Mouse (Mus musculus) stomach, postnatal 0 days (tissue): Measurements from ENCODE around the gene Serpinb1c.

Source experiments
- CTCF ChIP-seq: IDR thresholded peaks from 2 replicates; pipeline ENCODE4 v1.5.1; 2016; ENCODE audit warnings: antibody characterized with exemption, low read depth, mild to moderate bottlenecking, moderate library complexity
- EP300 ChIP-seq: optimal IDR thresholded peaks from 2 replicates; pipeline ENCODE3; 2016; ENCODE audit warnings: antibody characterized with exemption

- TF ChIP-seq CTCF (no peak), EP300 (no peak)
Measured at GRCm38 (mm10) chr13:32863456-32863855, 34.6 kb downstream of the Serpinb1c start.
